Mouse (Mus musculus) liver, adult 2 months (tissue): ENCODE results near the gene Iqcn. TPM values are rescaled to one million over a fixed set of nuclear protein-coding genes. Genes with fewer than 3 reads are reported as not detected.

Experiments
- DNase-seq: peaks from one replicate; pipeline ENCODE4 v3.0.0-alpha.2; 2011; ENCODE audit warnings: low read depth, low spot score; ENCODE audit errors: extremely low read depth
- H3K27ac ChIP-seq: fragments of 200-500 bp; replicated peaks from 2 replicates; pipeline ENCODE4 v1.5.1; 2012; ENCODE audit warnings: low read depth, mild to moderate bottlenecking, control low read depth, inconsistent platforms, low read length; ENCODE audit not compliant: insufficient read depth
- H3K27me3 ChIP-seq: fragments of 200-500 bp; 2 replicates; pipeline ENCODE4 v1.6.1; 2012; ENCODE audit warnings: mild to moderate bottlenecking, moderate library complexity, low read length, inconsistent platforms; ENCODE audit not compliant: control insufficient read depth, insufficient read depth
- H3K36me3 ChIP-seq: fragments of 200-500 bp; 2 replicates; pipeline ENCODE4 v1.6.1; 2012; ENCODE audit warnings: low read length, inconsistent platforms; ENCODE audit not compliant: control insufficient read depth, insufficient read depth
- H3K4me1 ChIP-seq: fragments of 200-500 bp; 2 replicates; pipeline ENCODE4 v1.6.1; 2011; ENCODE audit warnings: low read length; ENCODE audit not compliant: control insufficient read depth, insufficient read depth
- H3K4me3 ChIP-seq: fragments of 200-500 bp; 2 replicates; pipeline ENCODE4 v1.5.1; 2011; ENCODE audit warnings: low read depth, mild to moderate bottlenecking, control low read depth, low read length, moderate library complexity; ENCODE audit not compliant: insufficient read depth
- H3K79me2 ChIP-seq: fragments of 200-500 bp; 2 replicates; pipeline ENCODE4 v1.6.1; 2012; ENCODE audit warnings: inconsistent platforms, mild to moderate bottlenecking, low read length, moderate library complexity; ENCODE audit not compliant: control insufficient read depth, insufficient read depth
- H3K9ac ChIP-seq: fragments of 200-500 bp; 2 replicates; pipeline ENCODE4 v1.6.1; 2012; ENCODE audit warnings: low read depth, mild to moderate bottlenecking, control low read depth, inconsistent platforms, low read length
- CTCF ChIP-seq: fragments of 200-500 bp; IDR thresholded peaks from 2 replicates; pipeline ENCODE4 v1.5.1; 2011; ENCODE audit warnings: low read depth, low read length, control low read depth
- POLR2A ChIP-seq: fragments of 200-500 bp; IDR thresholded peaks from 2 replicates; pipeline ENCODE4 v1.6.1; 2011; ENCODE audit warnings: low read length, control low read depth; ENCODE audit not compliant: insufficient read depth; ENCODE audit errors: extremely low read depth
- WGBS: fragments of 180-500 bp; shearing (Covaris S2); methylation state at CpG from one replicate; pipeline ENCODE4 v1.1.7; 2018; 5-methylcytosine and 5-hydroxymethylcytosine counted together
- polyA plus RNA-seq: library from polyadenylated mRNA; depleted of rRNA; stranded (reverse); fragments of >200 nt; gene quantifications from 2 replicates; pipeline ENCODE4 v1.2.3, GENCODE M21; 2012
- total RNA-seq: library from RNA; depleted of rRNA; stranded (reverse); fragments of >200 nt; gene quantifications from 2 replicates; pipeline ENCODE4 v1.2.3, GENCODE M21; 2014

Gene Iqcn
- total and polyA plus RNA-seq, 2 experiments: not detected

DNA sequence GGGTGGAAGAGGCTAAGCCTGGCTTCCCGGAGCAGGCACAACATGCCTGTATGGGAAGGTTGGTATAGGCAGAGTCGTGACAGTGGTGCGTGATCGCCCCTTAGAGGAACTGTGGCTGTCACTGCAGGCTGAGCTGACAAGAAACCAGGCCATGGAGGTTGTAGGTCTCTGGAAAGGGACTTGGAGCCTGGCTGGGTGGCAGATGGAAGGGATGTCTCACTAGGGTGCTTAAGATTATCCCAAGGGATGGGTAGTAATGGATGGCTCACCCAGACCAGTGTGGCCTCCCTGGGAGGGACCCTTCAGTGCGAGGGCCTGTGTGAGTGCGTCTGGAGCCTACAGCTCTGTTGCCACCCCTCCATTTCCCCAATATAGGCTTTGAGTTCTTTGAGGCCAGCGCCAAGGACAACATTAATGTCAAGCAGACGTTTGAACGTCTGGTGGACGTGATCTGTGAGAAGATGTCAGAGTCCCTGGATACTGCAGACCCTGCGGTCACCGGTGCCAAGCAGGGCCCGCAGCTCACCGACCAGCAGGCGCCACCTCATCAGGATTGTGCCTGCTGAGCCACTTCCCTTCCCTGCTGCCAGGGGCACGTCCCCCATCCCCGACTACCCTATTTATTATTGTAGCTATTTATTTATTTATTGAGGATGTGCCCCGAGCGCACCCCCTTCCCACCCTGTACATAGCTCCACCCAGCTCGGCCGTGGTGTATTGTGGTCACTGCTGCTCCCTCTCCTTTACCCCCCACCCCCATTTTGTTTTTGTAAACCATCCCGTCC lies 54.5 kb downstream of the Iqcn start:
- Histone ChIP-seq H3K9ac (no peak overlapping the region), H3K4me1 (peaks cover 12% of the 10 kb centered on the region), H3K27ac (no peak overlapping the region), H3K36me3 (no peaks in the 10 kb centered on the region), H3K27me3 (no peaks in the 10 kb centered on the region), H3K4me3 (no peak overlapping the region), H3K79me2 (peaks cover 4% of the 10 kb centered on the region; the same call in 1 of the 2 replicates)
- 89% methylated on average over 22 of the region's 22 CpGs for WGBS
- TF ChIP-seq POLR2A (no peak), CTCF (peak; percentile 61)
- DNase-seq: no peak

DNA sequence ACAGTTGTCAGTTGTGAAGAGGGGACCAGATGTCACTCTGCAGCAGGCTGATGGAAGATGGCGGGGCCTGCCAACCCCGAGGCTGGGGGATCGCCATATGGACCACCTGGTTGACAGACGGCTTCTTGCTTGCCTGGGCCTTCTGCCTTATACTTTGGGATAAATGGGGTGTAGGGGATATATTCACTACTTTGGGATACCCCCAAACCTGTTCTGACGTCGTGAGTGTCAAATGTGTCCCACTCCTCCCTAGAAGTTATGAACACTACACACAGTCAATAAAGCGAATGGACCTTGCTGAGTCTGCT lies 55.0 kb downstream of the Iqcn start:
- Histone ChIP-seq H3K36me3 (no peaks in the 10 kb centered on the region), H3K9ac (no peak overlapping the region), H3K27ac (no peak overlapping the region), H3K79me2 (peaks cover 4% of the 10 kb centered on the region; the same call in 1 of the 2 replicates), H3K4me3 (no peak overlapping the region), H3K4me1 (peaks cover 12% of the 10 kb centered on the region), H3K27me3 (no peaks in the 10 kb centered on the region)
- WGBS: 95% methylated on average over 7 of the region's 7 CpGs
- TF ChIP-seq CTCF (no peak), POLR2A (no peak)
- no peak for DNase-seq

DNA sequence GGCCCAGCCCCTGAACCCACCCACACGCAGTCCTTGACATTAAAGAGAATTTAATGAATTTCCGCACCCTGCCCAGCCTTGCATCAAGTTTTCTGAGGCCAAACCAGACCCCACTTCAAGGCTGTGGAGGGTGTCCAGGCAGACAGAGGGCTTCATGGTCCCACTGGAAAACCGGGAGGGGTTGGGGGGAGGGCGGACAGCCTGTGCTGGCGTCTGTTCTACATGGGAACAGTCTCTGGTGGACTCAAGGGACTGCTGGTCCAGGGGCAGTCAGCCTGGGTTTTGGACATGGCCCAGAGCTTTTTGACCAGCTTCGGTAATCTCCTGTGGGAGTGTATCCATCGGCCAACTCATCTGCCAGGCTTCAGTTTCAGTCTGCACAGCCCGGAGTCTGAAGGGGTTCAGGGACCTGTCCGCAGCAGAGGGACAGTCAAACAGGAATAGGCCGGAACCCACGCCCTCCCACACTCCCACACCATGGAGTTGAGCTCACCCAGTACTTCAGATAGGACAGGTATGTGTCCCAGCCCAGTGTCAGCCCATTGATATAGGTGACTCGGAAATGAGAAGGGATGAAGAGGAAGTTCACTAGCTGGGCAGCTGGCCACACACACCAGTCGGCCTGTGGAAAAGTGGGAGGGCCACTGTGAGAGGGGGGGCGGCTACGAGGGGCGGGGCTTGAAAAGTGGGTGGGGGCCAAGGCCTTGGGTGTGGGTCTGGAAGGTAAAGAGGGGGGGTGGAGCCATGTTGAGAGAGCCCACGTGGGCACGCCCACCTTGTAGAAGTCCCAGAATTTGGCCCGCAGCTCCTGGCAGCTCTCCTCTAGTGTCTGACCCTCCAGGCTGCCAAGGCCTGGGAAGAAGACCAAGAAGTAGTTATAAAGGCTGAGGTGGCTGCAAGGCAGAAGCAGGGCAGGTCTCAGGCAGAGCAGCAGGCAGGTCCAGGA lies 55.6 kb downstream of the Iqcn start:
- Histone ChIP-seq H3K9ac (no peak overlapping the region), H3K27me3 (no peaks in the 10 kb centered on the region), H3K4me3 (no peak overlapping the region), H3K4me1 (peaks cover 14% of the 10 kb centered on the region), H3K79me2 (peaks cover 4% of the 10 kb centered on the region; the same call in 1 of the 2 replicates), H3K36me3 (no peaks in the 10 kb centered on the region), H3K27ac (no peak overlapping the region)
- WGBS: 56% methylated on average over 19 of the region's 19 CpGs
- DNase-seq: no peak
- no peak for TF ChIP-seq POLR2A
- no peak for TF ChIP-seq CTCF

DNA sequence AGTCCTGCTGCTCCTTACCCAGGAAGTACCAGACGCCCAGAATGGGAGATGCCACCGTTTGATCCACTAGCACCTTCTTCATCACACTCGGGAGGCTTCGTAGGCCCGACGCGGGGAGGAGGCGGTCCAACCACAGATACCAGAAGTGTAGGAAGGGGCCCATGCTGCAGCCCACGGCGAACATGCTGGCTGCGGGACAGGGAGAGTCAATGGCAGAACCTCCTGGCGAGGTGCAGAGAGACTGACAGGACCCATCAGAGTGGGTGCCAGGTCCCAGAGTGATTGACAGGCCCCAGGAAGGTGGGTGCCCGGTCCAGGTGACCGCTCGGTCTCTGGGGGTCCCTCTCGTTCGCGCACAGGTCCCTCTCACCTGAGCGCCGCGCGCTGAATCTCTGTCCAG lies 57.1 kb downstream of the Iqcn start:
- TF ChIP-seq CTCF: no peak
- TF ChIP-seq POLR2A: no peak
- peak overlapping the region; percentile 54 for H3K27ac ChIP-seq
- H3K9ac ChIP-seq: peak overlapping the region; percentile 92
- H3K4me3 ChIP-seq: peak overlapping the region; percentile 71
- DNase-seq: no peak
- H3K27me3 ChIP-seq: no peaks in the 10 kb centered on the region
- H3K79me2 ChIP-seq: no peaks in the 10 kb centered on the region
- no peaks in the 10 kb centered on the region for H3K36me3 ChIP-seq
- H3K4me1 ChIP-seq: peaks cover 14% of the 10 kb centered on the region
- WGBS: 3% methylated on average over 22 of the region's 22 CpGs

DNA sequence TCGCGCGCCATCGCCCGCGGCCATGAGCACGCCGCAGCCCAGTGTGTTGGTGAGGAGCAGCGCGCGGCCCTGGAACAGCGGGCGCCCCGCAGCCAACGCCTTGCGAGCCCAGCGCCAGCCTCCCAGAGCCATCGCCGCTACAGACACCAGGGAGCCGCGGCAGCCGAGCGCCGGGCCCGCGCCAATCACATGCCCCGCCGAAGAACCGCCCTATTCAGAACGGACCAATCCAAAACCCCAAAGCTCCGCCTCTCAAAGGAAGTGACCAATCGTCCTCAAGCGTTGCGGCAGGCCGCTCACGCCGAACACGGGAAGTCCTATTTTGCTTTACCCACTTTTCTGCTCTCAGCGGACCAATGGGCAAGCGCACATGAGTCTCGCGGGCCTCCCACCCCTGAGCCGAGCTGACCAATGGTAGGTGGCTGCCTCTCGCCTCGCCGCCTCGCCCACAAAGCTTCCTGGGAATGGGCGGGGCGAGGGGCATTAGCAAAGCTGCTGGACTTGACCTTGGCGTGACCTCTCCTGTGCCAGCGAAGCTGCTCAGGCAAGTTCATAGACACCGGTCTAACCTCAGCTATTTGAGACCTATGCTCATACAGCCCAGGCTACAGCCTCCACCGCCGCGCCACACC lies 57.6 kb downstream of the Iqcn start, which contains the start of gene Mpv17l2:
Gene Mpv17l2, minus strand, starts transcription at position 172 of the 632 bp plus-strand sequence.
- Histone ChIP-seq H3K27ac (peak within 1 kb of the TSS; percentile 78), H3K36me3 (no peaks in the 10 kb centered on the region), H3K79me2 (no peaks in the 10 kb centered on the region), H3K4me1 (peaks cover 11% of the 10 kb centered on the region), H3K4me3 (peak within 1 kb of the TSS; percentile 71), H3K27me3 (no peaks in the 10 kb centered on the region), H3K9ac (peak within 1 kb of the TSS; percentile 92)
- DNase-seq: peak; percentile 98
- no peak for TF ChIP-seq CTCF
- peak; percentile 81 for TF ChIP-seq POLR2A
- 1% methylated on average over 55 of the region's 55 CpGs for WGBS
